Mouse (Mus musculus) forebrain, postnatal 0 days (tissue): Measurements from ENCODE around the gene Lcn4. TPM values are rescaled to one million over a fixed set of nuclear protein-coding genes. Genes with fewer than 3 reads are reported as not detected.

ENCODE experiments used
- ATAC-seq: fragments of 200-750 bp; cut with Nextera tagmentation; 2 replicates; pipeline ENCODE4 v1.8.0; 2017; ENCODE audit warnings: mild to moderate bottlenecking, moderate library complexity
- DNase-seq: peaks from one replicate; pipeline ENCODE4 v3.0.0-alpha.2; 2015
- H3K27ac ChIP-seq: fragments of 300-500 bp; sonication (generic); 2 replicates; pipeline ENCODE4 v1.5.1; 2014; ENCODE audit warnings: low read depth, mild to moderate bottlenecking, antibody characterized with exemption, low read length, moderate library complexity, mixed read lengths
- H3K27me3 ChIP-seq: fragments of 300-500 bp; sonication (generic); 2 replicates; pipeline ENCODE4 v1.6.1; 2014; ENCODE audit warnings: mild to moderate bottlenecking, low read length, mixed read lengths; ENCODE audit not compliant: insufficient read depth
- H3K36me3 ChIP-seq: fragments of 300-500 bp; sonication (generic); 2 replicates; pipeline ENCODE4 v1.6.1; 2014; ENCODE audit warnings: mild to moderate bottlenecking, moderate library complexity; ENCODE audit not compliant: insufficient read depth
- H3K4me1 ChIP-seq: fragments of 300-500 bp; sonication (generic); 2 replicates; pipeline ENCODE4 v1.6.1; 2014; ENCODE audit warnings: antibody characterized with exemption; ENCODE audit not compliant: insufficient read depth
- H3K4me2 ChIP-seq: fragments of 300-500 bp; sonication (generic); 2 replicates; pipeline ENCODE4 v1.6.1; 2014; ENCODE audit warnings: low read depth, mild to moderate bottlenecking, moderate library complexity
- H3K4me3 ChIP-seq: fragments of 300-500 bp; sonication (generic); 2 replicates; pipeline ENCODE4 v1.5.1; 2014; ENCODE audit warnings: low read depth, low read length, mixed read lengths
- H3K9ac ChIP-seq: fragments of 300-500 bp; sonication (generic); 2 replicates; pipeline ENCODE4 v1.6.1; 2014; ENCODE audit warnings: mild to moderate bottlenecking
- H3K9me3 ChIP-seq: fragments of 300-500 bp; sonication (generic); 2 replicates; pipeline ENCODE4 v1.6.1; 2016; ENCODE audit warnings: low read length
- CTCF ChIP-seq: sonication (generic); IDR thresholded peaks from 2 replicates; pipeline ENCODE4 v1.5.1; 2016; ENCODE audit warnings: antibody characterized with exemption, control low read depth, low read depth
- WGBS: fragments of 180-500 bp; shearing (Covaris S2); extraction: QIAGEN DNeasy Blood & Tissue Kit; methylation state at CpG from one replicate; pipeline ENCODE4 v1.1.7; 2014; 5-methylcytosine and 5-hydroxymethylcytosine counted together
- polyA plus RNA-seq: library from polyadenylated mRNA; unstranded; fragments of >200 nt; fragmentation: Nextera tagmentation; extraction: Ambion mirVana; gene quantifications from 2 replicates; pipeline ENCODE4 v1.2.1, GENCODE M21; 2015
- total RNA-seq: library from RNA; depleted of rRNA; stranded (reverse); fragments of >200 nt; gene quantifications from 2 replicates; pipeline ENCODE4 v1.2.3, GENCODE M21; 2014

Gene Lcn4
- total and polyA plus RNA-seq, 2 experiments from 2014 or later: not detected

- Histone ChIP-seq H3K36me3 (no peaks in the 10 kb centered on the region), H3K4me3 (peak overlapping the region; percentile 38), H3K4me1 (no peaks in the 10 kb centered on the region), H3K9me3 (no peaks in the 10 kb centered on the region), H3K27ac (no peak overlapping the region), H3K27me3 (no peaks in the 10 kb centered on the region), H3K9ac (peak overlapping the region; percentile 31; the same call in 1 of the 2 replicates), H3K4me2 (peak overlapping the region; percentile 58)
- TF ChIP-seq CTCF: 0 out of 2 replicates have a peak, but pooled peaks have one; percentile 15
- DNase-seq (no peak), ATAC-seq (peak; percentile 55; the same call in 1 of the 2 replicates)
- WGBS: 7% methylated on average over 14 of the region's 20 CpGs
These were observed 9.8 kb downstream of the Lcn4 start for GRCm38 (mm10) chr2:26661143-26661752.

DNA sequence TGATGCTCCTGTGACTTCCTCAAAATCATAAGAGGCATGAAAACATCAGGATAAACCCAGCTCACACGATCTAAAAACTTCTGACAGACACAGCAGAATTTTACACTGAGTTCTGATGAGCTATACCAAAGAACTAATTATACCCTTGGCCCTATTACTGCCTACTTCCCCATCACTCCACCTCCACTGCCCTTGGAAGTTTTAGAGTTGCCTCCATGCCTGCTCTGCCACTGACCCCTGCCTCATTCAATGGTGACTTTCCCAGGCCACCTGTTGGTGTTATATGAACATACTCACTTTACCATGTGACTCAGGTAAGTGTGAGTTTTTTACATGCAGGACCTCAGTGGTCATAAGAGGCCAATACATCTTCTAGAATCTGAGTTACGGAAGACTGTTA is 13.7 kb downstream of the Lcn4 start:
- Histone ChIP-seq H3K4me1 (no peaks in the 10 kb centered on the region), H3K9ac (no peak overlapping the region), H3K9me3 (no peaks in the 10 kb centered on the region), H3K4me3 (no peak overlapping the region), H3K36me3 (no peaks in the 10 kb centered on the region), H3K4me2 (no peak overlapping the region), H3K27me3 (no peaks in the 10 kb centered on the region), H3K27ac (no peak overlapping the region)
- TF ChIP-seq CTCF: no peak
- 87% methylated on average over 2 of the region's 2 CpGs for WGBS
- ATAC-seq (no peak), DNase-seq (no peak)

DNA sequence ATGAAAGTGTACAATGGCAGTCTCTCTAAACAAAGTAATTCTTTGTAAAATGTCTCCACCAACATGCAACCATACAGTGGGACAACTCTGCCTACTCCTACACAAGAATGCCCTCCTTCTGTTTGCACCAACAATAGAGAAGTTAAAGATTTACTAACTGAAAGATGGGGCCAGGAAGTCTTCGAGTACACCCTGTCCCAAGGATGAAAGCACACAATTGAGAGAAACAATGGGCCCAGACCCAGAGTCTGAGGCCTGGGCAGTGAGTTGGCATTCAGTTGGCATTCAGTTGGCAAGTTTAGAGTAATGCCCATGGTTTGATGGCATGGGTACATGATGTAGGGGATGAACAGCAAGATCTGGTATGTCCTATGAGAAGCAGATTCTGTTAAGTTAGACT is 16.4 kb downstream of the Lcn4 start:
- no peak overlapping the region for H3K4me2 ChIP-seq
- no peaks in the 10 kb centered on the region for H3K36me3 ChIP-seq
- no peaks in the 10 kb centered on the region for H3K4me1 ChIP-seq
- DNase-seq (no peak), ATAC-seq (no peak)
- H3K9ac ChIP-seq: no peak overlapping the region
- no peak for TF ChIP-seq CTCF
- H3K27me3 ChIP-seq: no peaks in the 10 kb centered on the region
- no peaks in the 10 kb centered on the region for H3K9me3 ChIP-seq
- WGBS: 58% methylated on average over 1 of the region's 1 CpGs
- no peak overlapping the region for H3K27ac ChIP-seq
- H3K4me3 ChIP-seq: no peak overlapping the region

- no peak overlapping the region for H3K9ac ChIP-seq
- no peak overlapping the region for H3K4me3 ChIP-seq
- DNase-seq (peak; percentile 93), ATAC-seq (peak; percentile 99)
- no peaks in the 10 kb centered on the region for H3K27me3 ChIP-seq
- H3K4me2 ChIP-seq: no peak overlapping the region
- WGBS: 30% methylated on average over 3 of the region's 3 CpGs
- no peak overlapping the region for H3K27ac ChIP-seq
- TF ChIP-seq CTCF: peak; percentile 100
- no peaks in the 10 kb centered on the region for H3K4me1 ChIP-seq
- no peaks in the 10 kb centered on the region for H3K9me3 ChIP-seq
- H3K36me3 ChIP-seq: no peaks in the 10 kb centered on the region
These were observed 24.3 kb downstream of the Lcn4 start for GRCm38 (mm10) chr2:26646643-26647293.

DNA sequence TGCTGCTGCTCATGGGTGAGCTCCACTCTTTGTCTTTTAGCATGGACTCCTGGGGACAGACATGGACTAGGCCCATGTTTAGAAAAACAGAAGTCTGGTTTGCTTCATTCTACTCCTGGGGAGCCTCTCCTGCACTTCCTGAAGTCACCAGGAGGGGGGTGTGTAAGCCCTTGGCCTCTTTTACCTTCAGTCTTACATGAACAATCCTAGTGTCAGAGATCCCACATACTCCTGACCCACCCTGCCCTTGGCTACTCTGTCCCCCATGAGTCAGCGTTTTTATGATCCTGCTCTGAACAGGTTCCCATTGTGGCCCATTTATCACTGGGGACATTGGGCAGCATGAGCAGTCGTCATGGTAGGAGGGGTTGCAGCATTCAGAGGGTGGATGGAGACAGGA is 27.1 kb downstream of the Lcn4 start:
- H3K36me3 ChIP-seq: no peaks in the 10 kb centered on the region
- DNase-seq (no peak), ATAC-seq (no peak)
- no peak overlapping the region for H3K27ac ChIP-seq
- H3K4me2 ChIP-seq: no peak overlapping the region
- no peaks in the 10 kb centered on the region for H3K27me3 ChIP-seq
- TF ChIP-seq CTCF: peak; percentile 61
- H3K9ac ChIP-seq: no peak overlapping the region
- no peaks in the 10 kb centered on the region for H3K9me3 ChIP-seq
- WGBS: 73% methylated on average over 2 of the region's 2 CpGs
- H3K4me3 ChIP-seq: no peak overlapping the region
- H3K4me1 ChIP-seq: peaks cover under 1% of the 10 kb centered on the region; the same call in 1 of the 2 replicates

DNA sequence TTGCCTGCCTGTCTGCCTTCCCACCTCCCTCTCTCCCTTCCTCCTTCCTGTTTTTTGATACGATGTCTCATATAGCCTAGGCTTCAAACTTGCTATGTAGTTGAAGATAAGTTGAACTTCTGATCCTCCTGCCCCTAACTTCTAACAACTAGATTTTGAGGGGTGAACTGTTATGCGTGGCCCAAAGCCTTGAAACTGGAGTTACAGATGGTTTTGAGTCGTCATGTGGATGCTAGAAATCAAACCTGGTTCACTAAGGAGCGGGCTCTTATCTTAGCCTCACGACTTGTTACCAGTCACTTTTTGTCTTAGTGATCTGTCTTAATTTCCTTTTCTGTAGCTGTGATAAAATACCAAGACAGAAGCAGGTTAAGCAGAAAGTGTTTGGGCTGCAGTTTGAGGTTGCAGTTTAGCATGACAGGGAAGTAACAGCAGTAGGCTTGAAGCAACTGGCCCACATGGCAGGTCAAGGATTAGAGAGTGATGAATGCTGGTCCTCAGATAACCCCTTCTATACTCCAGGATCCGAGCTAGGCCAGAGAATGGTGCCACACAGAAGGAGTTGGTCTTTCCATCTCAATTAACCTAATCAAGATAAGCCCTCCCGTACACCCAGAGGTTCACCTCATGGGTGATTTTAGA is 30.0 kb downstream of the Lcn4 start:
- peaks cover 6% of the 10 kb centered on the region for H3K4me1 ChIP-seq
- no peak overlapping the region for H3K27ac ChIP-seq
- peaks cover 22% of the 10 kb centered on the region for H3K36me3 ChIP-seq
- ATAC-seq (no peak), DNase-seq (no peak)
- H3K4me3 ChIP-seq: no peak overlapping the region
- no peaks in the 10 kb centered on the region for H3K27me3 ChIP-seq
- no peak for TF ChIP-seq CTCF
- WGBS: 81% methylated on average over 7 of the region's 7 CpGs
- no peak overlapping the region for H3K4me2 ChIP-seq
- no peak overlapping the region for H3K9ac ChIP-seq
- H3K9me3 ChIP-seq: no peaks in the 10 kb centered on the region
